Mouse (Mus musculus) ES-Bruce4 (cell line): Measurements from ENCODE around the gene Olfr1357.

Experiments used
- CTCF ChIP-seq: IDR thresholded peaks from one replicate; pipeline ENCODE4 v1.8.1; 2011; ENCODE audit warnings: low read depth, low read length
- EP300 ChIP-seq: IDR thresholded peaks from 2 replicates; pipeline ENCODE4 v1.6.1; 2011; ENCODE audit warnings: low read depth, low read length; ENCODE audit not compliant: insufficient read depth
- POLR2A ChIP-seq: IDR thresholded peaks from one replicate; pipeline ENCODE4 v1.8.1; 2011; ENCODE audit warnings: low read length; ENCODE audit not compliant: insufficient read depth

- TF ChIP-seq EP300 (no peak), CTCF (no peak), POLR2A (no peak)
These were observed 12.8 kb downstream of the Olfr1357 start for GRCm38 (mm10) chr10:78605080-78605479.
